In genomic region chr2:32842558-32842957, GRCm38 (mm10) we compare ENCODE assay signal across 10 mouse cellular contexts. TPM values are rescaled to one million over a fixed set of nuclear protein-coding genes. Genes with fewer than 3 reads are reported as not detected.
DNase-seq lines count a peak whose midpoint lies in the region; ATAC-seq and TF ChIP-seq lines count a peak whose summit lies in the region.
"Had no signal": no experiment of that assay in that cellular context is flagged by ENCODE, and none has a peak within 500 bp of the region (broad histone marks: within the 10 kb centered on the region; RNA-seq: fewer than 3 reads in every experiment).

No protein-coding gene starts in this region.

- H3K36me3 ChIP-seq in forebrain, postnatal 0 days (ENCODE audit: insufficient read depth) = 0 out of 2 replicates have a peak, but pooled peaks cover 12% of the 10 kb centered on the region
- H3K36me3 ChIP-seq in forebrain, embryonic 10.5 days (replicated peaks) = 0 out of 2 replicates have a peak, but pooled peaks cover 3% of the 10 kb centered on the region
- H3K36me3 ChIP-seq: limb, embryonic 12.5 days had no signal

- TF ChIP-seq CTCF in forebrain, postnatal 0 days (IDR thresholded peaks at IDR 0.05; ENCODE audit: low read depth) = peak; percentile 42

- H3K4me2 ChIP-seq in forebrain, postnatal 0 days (ENCODE audit: low read depth) = no peak overlapping the region
- H3K4me2 ChIP-seq: limb, embryonic 12.5 days; midbrain, embryonic 13.5 days had no signal

- H3K4me3 ChIP-seq in forebrain, postnatal 0 days (ENCODE audit: low read depth, low read length) = no peak overlapping the region
- H3K4me3 ChIP-seq in forebrain, embryonic 10.5 days = no peak overlapping the region
- H3K4me3 ChIP-seq: limb, embryonic 12.5 days; midbrain, embryonic 13.5 days had no signal

- peaks cover 3% of the 10 kb centered on the region; the same call in 1 of the 2 replicates for H3K4me1 ChIP-seq in forebrain, postnatal 0 days (ENCODE audit: insufficient read depth)
- H3K4me1 ChIP-seq in forebrain, embryonic 10.5 days = peaks cover 41% of the 10 kb centered on the region

- H3K27ac ChIP-seq in forebrain, postnatal 0 days (ENCODE audit: low read depth, low read length) = no peak overlapping the region
- H3K27ac ChIP-seq in forebrain, embryonic 10.5 days = no peak overlapping the region
- H3K27ac ChIP-seq: limb, embryonic 12.5 days; midbrain, embryonic 13.5 days had no signal

- H3K27me3 ChIP-seq in forebrain, postnatal 0 days (ENCODE audit: insufficient read depth, low read length) = no peaks in the 10 kb centered on the region
- H3K27me3 ChIP-seq in forebrain, embryonic 10.5 days (ENCODE audit: poor library complexity, severe bottlenecking) = peaks cover 12% of the 10 kb centered on the region
- H3K27me3 ChIP-seq: limb, embryonic 12.5 days; midbrain, embryonic 13.5 days had no signal

- WGBS in forebrain, postnatal 0 days = 48% methylated on average over 4 of the region's 4 CpGs
- 50% methylated on average over 4 of the region's 4 CpGs for whole genome bisulfite sequencing in forebrain, embryonic 10.5 days

- DNase-seq in forebrain, postnatal 0 days = peak; percentile 11
- no peak for DNase-seq in forebrain, embryonic 10.5 days (ENCODE audit: extremely low spot score, low spot score)
- DNase-seq in lung, postnatal 36 days = peak; percentile 49
- no peak for DNase-seq in lung, adult 18-20 months
- DNase-seq in MN1 (ENCODE audit: low spot score) = peak; percentile 31
- DNase-seq in retina, postnatal 1 day = peak; percentile 44
- DNase-seq in urinary bladder, adult 18-20 months (ENCODE audit: low spot score in 2 of 2) = no peak
- no peak for DNase-seq in layer of hippocampus, postnatal 14 days (ENCODE audit: low spot score in 2 of 2)

- no peak for ATAC-seq in forebrain, postnatal 0 days
- ATAC-seq: midbrain, embryonic 13.5 days had no signal

- H3K9me3 ChIP-seq in forebrain, postnatal 0 days (ENCODE audit: low read length) = no peaks in the 10 kb centered on the region
- no peaks in the 10 kb centered on the region for H3K9me3 ChIP-seq in forebrain, embryonic 10.5 days
- H3K9me3 ChIP-seq: limb, embryonic 12.5 days; midbrain, embryonic 13.5 days had no signal

- H3K9ac ChIP-seq in forebrain, postnatal 0 days = no peak overlapping the region
- H3K9ac ChIP-seq: limb, embryonic 12.5 days; midbrain, embryonic 13.5 days had no signal

RNA-seq across cellular contexts. Expression of gene Stxbp1, which starts 4.5 kb away (rescaled TPM):
- 109 and 135 TPM in 2 replicates for total RNA-seq in forebrain, postnatal 0 days (2014; rRNA removed)
- polyA plus RNA-seq in forebrain, postnatal 0 days (2015; fragmentation: Nextera tagmentation; extraction: Ambion mirVana) = 268 and 350 TPM in 2 replicates
- polyA plus RNA-seq in forebrain, embryonic 10.5 days (2016; fragmentation: Nextera tagmentation; extraction: Ambion mirVana) = 18.7 and 20.8 TPM in 2 replicates
- 100 to 1,000 TPM; 601 to 619 TPM for total RNA-seq in layer of hippocampus, postnatal 14 days (2021)

RNA-seq across cellular contexts. Expression of gene Fam129b, which starts 33.4 kb away (rescaled TPM):
- total RNA-seq in forebrain, postnatal 0 days (2014; rRNA removed) = 38.1 and 43.9 TPM in 2 replicates
- 26.6 and 27.7 TPM in 2 replicates for polyA plus RNA-seq in forebrain, postnatal 0 days (2015; fragmentation: Nextera tagmentation; extraction: Ambion mirVana)
- 22.8 and 25.3 TPM in 2 replicates for polyA plus RNA-seq in forebrain, embryonic 10.5 days (2016; fragmentation: Nextera tagmentation; extraction: Ambion mirVana)
- 10 to 100 TPM; 15.2 to 18.7 TPM for total RNA-seq in layer of hippocampus, postnatal 14 days (2021)

RNA-seq across cellular contexts. Expression of gene Cfap157, which starts 58.3 kb away (rescaled TPM):
- total RNA-seq in forebrain, postnatal 0 days (2014; rRNA removed) = 1.0 and 1.2 TPM in 2 replicates
- 0.94 and 2.8 TPM in 2 replicates for polyA plus RNA-seq in forebrain, postnatal 0 days (2015; fragmentation: Nextera tagmentation; extraction: Ambion mirVana)
- 1.1 and 1.2 TPM in 2 replicates for polyA plus RNA-seq in forebrain, embryonic 10.5 days (2016; fragmentation: Nextera tagmentation; extraction: Ambion mirVana)
- 1 to 10 TPM in 1 of 2 experiments, under 1 TPM in 1; 0.21 to 1.2 TPM for total RNA-seq in layer of hippocampus, postnatal 14 days (2021)

Comparison
In these comparisons a context has a peak if more than half of its experiments do, and no peak if none do; other contexts are left out.
1. DNase-seq: peak in forebrain, postnatal 0 days (single experiment), lung, postnatal 36 days (single experiment), MN1 (single experiment) and retina, postnatal 1 day (single experiment); none in forebrain, embryonic 10.5 days (single experiment), lung, adult 18-20 months (0 of 2), urinary bladder, adult 18-20 months (0 of 2) and layer of hippocampus, postnatal 14 days (0 of 2).